Mouse (Mus musculus) adrenal gland (tissue): ENCODE data around the gene Relt.

Experiments used
- intact Hi-C: fragments of 180-260 bp; cut with DNase I; formaldehyde crosslinking; loops from one replicate; pipeline ENCODE4 v1.15.1; 2025
- long read RNA-seq, 2 experiments: library from polyadenylated mRNA; unstranded; transcript quantifications; one replicate each; pipeline ENCODE4 v2.0.0; 2020; ENCODE audit warnings: borderline replicate concordance in 1 of 2; ENCODE audit not compliant: insufficient replicate concordance in 1 of 2

Gene Relt
- long read RNA-seq, experiment 1, partial matches to known transcripts: 1 of 2 reads
- long read RNA-seq, experiment 1, other reads (novel, unspliced or antisense): 1 of 2 reads
- long read RNA-seq, experiment 2, partial matches to known transcripts: 0 of 1 reads
- long read RNA-seq, experiment 2, other reads (novel, unspliced or antisense): 1 of 1 reads

DNA sequence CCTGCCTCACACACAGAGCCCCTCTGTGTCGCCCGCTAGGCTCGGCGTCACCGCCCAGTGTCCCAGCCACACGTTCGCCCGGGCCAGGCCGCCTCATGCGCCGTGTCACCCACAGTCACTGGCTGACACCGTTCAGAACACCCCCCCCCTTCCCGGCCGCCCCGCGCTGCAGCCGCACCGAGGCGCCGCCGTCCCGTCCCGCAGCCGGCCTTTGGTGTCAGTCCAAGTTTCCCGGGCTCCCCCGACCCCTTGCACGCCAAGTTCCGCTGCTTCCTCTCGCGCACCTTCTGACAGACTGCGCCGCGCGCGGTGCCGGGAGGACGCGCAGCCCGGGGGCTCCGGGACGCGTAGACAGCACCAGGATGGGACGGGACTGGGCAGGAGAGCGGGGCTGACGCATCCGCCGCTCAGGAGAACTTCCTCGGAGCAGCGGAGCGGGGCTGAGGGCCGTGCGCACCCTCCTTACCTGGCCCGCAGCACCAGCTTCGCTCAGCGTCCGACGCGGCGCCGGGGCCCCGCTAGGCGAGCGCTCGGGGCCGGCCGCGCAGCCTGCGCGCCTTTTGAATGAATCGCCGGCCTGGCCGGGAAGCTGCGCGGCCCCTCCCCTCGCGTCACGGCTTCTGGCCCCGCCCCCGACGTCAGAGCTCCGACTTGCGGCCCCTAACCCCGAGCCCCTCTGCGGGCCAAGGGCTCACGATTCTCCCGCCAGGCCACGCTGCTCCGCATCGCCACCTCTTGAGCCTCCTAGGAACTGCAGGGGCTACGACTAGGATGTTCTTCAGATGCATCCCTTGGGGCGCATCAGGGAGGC is at the start of gene Relt:
Gene Relt, minus strand, starts transcription at position 619 of the 811 bp plus-strand sequence.
- intact Hi-C loops: no loop called here

DNA sequence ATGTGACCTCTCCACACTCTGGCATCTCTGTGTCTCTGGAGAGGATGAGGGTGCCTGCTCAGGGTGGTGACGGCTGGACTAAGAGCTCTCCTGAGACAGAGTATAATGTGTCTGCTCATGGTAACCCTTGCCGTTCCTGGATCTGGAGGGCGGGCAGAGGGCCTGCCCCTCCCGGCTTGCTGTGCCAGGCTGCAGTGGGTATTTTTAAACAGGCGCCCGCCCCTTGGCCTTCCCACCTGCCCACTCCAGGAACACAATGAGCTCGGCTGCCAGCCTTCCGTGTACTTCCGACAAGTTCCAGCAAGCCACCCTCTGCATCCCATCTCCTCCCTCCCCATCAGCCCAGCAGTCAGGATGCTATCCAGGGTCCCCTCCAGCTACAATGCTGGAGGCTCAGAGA is 48.5 kb upstream of the Relt start:
- intact Hi-C loops: no loop called here

DNA sequence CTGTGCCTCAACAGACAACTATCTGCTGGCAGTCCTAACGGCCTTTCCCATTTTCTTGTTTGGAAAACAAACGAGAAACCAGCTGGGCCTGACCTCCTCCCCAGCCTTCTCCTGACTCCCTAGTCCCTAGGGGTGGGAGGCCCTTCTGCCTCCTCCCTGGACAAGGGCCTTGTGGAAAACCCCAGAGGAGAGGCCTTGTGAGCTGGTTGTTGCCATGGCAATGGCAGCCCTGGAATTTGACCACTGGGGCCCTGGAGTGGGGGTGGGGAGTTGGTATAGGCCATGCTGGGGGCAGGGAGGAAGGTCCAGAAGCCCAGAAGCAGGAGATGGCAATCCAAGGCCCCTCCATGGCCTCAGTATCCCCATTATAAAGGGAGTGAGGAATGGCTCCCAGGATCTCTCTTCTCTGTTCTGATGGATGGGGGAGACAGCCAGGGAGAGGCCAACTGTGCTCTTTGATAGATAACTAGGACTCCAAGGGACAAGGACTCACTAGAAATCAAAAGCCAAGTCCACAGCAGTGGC is 48.1 kb upstream of the Relt start:
- intact Hi-C loops: no loop called here

DNA sequence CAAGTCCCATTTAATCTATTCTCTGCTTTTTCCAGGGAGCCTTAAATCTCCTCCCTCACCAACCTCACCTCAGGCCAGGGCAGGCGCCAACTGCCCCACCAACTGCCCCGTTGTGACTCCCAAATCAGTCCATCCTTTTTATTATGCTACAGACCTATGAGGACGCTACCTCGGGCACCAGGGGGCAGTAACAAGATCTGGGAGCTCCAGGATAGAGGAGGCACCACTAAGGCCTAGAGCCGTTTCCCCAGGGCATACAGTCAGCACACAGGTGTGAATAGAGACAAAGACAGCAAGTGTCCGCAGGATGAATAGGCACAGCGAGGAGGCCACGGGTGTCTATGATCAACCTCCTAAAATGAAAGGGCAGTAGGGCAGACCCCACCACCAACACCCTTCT is 45.3 kb upstream of the Relt start:
- intact Hi-C loops: loop anchor here (2.0 to 10.0 kb wide), 4 partner anchors 22 to 146 kb away; no protein-coding TSS in a partner anchor

DNA sequence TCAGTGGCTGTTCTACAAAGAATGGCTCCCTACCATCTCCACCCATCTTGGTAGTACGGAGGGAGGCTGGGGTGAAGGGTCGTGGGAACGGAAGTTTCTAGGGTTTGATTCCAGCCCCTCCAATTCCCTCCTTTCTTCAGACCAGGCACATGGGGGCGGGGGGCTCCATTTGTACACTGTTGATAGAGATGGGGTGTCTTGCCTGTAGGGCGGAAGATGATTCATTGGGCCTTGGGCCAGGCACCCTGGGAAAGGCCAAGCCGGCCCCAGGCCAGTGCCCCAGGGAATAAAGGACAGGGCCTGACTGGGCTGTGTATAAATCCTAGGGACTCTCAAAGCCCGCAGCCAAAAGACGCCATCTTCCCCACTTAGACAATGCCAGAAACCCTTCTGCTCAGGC is 44.8 kb upstream of the Relt start:
- intact Hi-C loops: loop anchor here (2.0 to 10.0 kb wide), 4 partner anchors 23 to 147 kb away; no protein-coding TSS in a partner anchor

DNA sequence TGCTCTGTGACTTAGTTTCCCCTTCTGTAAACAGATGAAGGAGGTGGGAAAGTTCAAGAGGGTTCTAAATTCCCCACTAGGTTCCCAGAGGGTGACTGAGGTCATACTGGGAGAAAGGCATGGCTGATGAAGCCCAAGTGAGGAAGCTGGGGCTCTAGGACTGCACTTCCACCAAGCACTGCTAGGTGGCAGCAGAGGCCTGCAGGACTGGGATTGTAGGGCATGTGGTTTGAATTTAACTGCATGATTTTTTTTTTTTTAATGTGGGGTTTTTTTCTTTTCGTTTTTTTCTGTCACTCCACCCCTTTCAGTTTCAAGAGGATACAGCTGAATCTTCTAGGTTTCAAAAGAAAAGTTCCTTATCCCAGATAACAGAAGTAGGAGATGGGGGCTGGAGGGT is 44.0 kb upstream of the Relt start:
- intact Hi-C loops: loop anchor here (5.0 to 10.0 kb wide), 3 partner anchors 35 to 148 kb away; no protein-coding TSS in a partner anchor

DNA sequence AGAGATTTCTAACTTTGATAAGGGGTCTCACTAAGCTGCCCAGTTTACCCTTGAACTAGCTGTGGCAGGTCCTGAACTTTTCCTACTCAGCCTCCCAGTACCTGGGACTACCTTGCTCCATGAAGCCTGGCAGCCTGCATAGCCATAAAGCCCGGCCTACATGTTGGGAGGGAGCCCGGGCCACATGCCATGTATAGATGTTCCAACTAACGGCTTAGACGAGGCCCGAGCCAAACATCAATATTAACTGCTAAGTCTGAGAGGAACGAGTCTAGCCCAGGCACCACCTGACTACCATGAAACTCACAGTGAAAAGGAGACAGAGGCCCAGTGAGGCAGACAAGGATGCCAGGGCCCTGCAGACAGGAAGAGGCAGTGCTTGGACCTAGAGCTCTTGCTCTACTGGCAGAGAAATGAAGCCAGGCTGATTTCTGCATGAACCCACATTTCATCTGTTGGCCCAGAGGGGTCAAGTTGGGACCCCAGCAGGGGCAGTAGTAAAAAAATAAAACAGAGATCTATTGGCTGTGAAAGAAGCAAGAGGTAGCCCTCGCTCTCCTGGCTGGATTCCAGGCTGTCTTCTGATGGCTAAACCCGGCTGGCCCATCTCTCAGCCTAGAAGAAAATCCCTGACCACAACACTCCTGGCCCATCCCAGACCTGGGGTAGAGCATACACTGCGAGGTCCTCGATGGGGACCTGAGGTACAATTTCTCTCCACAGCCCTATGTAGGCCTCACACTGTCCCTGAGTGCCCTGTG is 43.0 kb upstream of the Relt start:
- intact Hi-C loops: loop anchor here (5.0 to 10.0 kb wide), 3 partner anchors 36 to 149 kb away; no protein-coding TSS in a partner anchor

DNA sequence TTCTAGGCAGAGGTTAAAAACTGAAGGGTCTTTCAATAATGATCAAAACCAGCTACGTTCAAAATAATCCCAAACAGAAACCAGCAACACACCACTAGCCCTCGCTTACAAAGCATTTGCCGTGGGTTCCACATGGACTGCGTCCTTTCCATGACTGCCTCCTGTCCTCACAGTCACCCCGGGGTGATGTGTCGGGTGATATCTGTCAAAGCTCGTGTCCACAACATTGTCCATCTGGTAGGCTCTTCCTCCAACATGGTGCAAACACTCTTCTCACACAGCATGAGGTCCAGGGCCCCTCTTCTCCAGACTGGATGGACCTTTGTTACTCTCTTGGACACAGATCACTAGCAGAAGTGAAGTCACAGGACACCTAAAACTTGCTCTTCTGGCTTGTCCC is 41.8 kb upstream of the Relt start:
- intact Hi-C loops: loop anchor here (5.0 to 10.0 kb wide), 3 partner anchors 37 to 150 kb away; no protein-coding TSS in a partner anchor

DNA sequence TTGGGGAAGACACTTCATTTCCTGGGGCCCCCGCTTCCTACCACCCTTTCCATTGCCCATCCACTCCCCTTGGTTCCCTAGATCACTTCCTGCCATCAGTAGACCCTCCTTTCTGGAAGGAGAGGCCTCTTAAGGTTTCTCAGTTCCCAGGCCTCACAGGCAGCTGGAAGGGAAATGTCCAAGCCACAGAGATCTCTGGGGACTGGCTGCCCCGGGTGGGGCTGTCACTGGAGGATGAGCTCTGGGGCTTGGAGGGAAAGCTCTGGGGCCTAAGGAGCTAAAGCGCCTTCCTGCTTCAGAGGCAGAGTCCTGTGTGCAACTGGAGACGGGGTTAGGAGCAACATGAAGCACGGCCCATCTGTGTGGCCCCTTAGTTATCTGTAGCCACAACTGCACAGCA is 41.4 kb upstream of the Relt start:
- intact Hi-C loops: loop anchor here (5.0 to 10.0 kb wide), 3 partner anchors 38 to 150 kb away; no protein-coding TSS in a partner anchor

DNA sequence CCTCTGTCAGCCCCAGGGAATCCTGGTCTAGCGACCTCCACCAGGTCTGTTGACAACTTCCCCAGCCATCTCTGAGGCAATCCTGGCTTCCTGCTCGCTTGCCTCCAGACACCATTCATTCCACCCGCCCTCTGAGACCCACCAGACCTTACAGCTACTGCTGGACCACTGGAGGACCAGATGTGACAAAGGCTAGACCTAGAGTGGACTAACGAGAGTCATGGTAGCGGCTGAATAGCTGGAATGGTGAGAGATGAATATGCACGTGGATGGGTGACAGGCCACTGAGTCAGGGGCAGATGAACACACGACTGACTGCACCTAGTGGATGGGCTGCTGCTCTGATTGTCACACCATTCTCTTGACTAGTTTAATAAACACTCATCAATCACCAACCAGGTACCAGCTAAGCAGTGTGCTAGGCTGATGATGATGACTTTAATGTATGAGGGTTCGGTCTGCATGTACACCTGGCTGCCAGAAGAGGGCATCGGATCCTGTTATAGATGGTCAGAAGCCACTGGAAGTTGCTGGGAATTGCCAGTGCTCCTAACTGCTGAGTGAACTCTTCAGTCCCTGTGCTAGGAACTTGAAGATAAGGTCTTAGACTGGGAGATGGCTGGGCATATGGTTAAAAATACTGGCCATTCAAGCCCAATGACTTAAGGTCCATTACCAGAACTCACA is 39.3 kb upstream of the Relt start:
- intact Hi-C loops: loop anchor here (10.0 kb wide), 2 partner anchors 82 to 152 kb away; no protein-coding TSS in a partner anchor

DNA sequence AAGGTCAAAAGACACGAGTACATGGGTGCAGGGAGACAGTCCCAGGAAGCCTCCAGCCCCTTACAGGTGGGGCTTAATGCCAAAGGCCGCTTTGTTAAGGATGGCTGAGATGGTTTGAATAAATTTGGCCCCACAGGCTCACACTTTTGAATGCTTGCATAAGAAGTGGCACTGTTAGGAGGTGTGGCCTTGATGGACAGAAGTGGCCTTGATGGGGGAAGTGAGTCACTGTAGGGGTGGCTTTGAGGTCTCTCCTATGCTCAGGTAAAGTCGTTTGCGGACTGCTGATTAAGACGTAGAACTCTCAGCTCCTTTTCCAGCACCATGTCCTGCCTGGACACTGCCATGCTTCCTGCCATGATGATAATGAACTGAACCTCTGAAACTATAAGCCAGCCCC is 34.6 kb upstream of the Relt start:
- intact Hi-C loops: no loop called here

DNA sequence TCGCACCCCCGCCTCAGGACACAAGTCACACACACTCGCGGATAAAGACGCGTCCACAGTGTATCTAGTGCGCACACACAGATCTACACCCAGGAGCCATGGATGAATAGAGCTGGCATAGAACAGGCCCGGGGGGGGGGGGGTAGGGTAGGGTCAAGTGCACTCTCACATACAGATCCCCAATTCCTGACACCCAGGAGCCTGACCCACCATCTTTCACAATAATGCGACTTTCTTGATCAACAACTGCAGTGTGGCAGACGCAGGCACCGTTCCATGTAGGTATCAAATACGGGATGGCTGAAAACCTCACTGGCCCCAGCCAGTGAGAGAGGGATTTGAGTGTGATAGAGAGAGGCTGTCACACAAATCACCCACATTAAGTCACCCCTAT is 31.6 kb upstream of the Relt start:
- intact Hi-C loops: no loop called here

DNA sequence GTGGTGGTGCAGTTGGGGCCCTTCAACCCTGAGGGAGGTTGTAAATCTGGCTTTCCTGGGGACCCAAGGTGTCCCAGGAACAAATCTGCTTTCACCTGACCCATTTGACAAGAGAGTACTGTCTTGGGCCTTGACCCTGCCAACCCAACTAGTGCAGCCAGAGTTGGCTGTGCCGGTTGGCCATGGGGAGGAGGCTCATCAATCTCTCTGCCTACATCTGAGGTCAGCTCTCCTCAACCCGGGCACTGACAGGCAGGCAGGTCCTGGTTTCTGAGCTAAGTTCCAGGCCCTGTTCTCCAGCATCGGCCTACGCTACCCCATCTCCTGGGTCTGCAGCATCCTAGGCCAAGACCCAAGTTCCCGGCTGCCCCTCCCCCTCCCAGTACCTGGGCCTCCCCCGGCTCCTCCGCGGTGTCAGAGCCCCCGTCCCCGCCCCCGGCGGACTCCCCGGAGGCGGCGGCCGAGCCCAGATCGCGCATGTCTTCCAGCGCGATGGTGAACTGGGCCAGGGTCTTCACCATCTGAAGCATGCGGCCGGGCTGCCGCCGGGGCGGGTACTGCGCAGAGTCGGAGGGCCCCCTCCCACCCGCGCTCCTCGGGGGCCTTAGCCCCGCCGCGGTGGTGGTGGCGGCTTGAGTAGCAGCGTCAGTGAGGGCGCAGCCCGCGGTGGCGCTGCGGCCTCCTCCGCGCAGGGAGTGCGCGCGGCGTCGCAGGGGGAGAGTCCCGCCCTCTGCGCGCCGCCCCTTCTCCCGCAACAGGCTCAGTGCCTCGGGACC is 31.0 kb upstream of the Relt start:
- intact Hi-C loops: no loop called here

DNA sequence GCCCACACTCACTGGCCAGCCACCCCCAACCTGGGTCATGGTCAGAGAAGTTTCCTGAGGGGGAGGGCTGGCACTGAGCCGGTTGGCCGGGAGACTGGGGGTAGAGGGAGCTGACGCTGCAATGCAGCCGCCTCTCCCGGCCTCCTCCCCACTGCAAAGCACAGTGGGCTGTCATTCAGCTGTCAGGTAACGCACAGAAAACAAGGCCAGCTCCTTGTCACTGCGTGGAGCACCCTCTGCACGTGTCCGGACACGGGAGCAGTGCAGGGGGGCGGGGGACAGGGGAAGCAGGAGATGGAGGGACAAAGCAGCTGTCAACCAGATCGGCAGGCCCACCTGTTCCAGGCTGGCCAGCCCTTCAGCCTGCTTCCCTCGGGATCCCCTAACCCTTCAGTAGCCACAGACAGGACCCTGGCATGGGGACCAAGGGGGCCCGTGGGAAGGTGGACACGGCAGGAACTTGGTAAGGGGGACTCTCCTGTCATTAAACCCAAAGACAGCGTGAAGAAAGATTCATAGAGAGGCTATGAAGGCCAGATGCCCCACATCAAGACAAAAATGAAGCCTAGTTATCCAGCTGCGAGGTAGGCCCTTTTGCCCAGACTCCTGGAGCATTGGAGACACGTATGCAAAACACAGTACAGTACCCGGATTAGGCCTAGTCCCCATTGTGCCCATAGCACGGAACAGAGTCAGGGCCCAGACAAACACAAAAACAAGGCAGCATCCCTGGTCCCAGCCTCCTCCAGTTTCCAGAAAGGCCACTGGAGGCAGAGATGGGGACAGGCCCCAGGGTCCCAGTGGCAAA is 30.2 kb upstream of the Relt start:
- intact Hi-C loops: no loop called here

DNA sequence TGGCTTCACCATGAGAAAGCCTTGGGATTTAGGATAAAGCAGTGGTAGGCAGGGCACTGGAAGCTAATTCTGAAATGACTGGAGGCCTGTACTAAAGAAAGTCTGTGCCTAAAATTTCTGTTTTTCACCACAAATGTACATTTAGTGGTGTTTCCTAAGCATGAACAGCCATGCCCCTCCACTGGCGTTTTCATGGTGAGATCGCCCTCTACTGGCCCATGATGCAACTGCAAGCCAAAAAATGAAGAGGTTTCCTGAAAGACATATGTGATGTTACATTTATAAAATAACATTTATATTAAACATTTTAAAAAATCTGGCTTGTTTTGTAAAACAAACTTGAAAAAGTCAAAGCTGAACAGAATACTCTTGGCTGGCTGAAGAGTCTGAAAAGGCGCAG is 23.3 kb upstream of the Relt start:
- intact Hi-C loops: loop anchor here (5.0 kb wide), 1 partner anchor 39 kb away; no protein-coding TSS in a partner anchor

DNA sequence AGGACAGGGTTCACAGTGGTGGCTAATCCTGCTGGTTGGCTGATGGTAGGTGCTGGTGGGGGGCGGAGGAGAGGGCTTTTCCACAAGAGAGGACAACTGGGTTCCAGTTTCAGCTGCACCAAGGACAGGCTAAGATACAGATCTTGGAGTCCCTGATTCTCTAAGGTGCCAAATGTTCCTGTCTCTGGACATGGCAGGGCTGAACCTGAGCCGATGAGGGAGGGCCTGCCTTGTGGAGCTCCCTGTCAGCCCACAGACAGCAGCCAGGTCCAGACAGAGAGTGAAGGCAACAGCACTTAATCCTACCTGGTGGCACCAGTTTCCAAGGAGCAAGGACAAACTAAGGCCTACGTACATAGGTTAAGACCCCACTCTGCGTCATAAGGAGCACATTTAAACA is 21.2 kb upstream of the Relt start:
- intact Hi-C loops: no loop called here

DNA sequence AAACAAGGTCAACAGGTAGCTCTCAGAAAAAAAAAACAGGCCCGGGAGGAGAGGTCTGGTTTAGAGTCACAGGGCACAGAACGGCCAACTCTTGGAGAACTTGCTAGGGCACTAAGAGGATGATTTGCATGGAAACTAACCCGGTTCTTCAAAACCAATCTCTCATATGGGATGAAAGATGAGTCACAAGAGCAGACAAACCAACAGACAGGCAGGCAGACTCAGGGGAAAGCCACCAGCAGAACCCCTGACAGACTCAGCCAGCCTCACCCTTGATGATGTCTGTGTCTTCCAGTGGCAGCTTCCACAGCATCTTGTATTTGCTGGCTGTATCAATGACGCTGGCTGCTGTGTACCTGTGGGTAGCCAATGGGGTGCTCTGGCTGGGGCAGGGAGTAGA is 18.7 kb upstream of the Relt start:
- intact Hi-C loops: no loop called here

DNA sequence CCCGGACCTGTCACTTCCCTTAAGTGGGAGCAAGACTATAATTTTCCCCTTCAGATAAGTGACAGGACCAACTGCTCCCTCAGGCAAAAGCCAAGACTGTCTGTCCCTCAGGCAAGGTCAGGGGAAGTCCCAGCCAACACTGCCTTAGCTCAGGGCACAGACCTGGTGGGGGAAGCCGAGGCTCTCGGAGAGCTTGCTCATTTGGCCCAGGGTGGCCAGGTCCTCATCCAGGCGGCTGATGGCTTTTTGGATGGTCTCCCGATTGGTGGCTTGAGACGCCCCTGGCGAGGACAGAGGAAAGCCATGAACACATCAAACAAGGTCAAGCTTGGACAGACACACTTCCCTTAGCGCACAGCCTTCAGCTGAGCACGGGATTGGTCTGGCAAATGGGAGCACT is 18.3 kb upstream of the Relt start:
- intact Hi-C loops: no loop called here

DNA sequence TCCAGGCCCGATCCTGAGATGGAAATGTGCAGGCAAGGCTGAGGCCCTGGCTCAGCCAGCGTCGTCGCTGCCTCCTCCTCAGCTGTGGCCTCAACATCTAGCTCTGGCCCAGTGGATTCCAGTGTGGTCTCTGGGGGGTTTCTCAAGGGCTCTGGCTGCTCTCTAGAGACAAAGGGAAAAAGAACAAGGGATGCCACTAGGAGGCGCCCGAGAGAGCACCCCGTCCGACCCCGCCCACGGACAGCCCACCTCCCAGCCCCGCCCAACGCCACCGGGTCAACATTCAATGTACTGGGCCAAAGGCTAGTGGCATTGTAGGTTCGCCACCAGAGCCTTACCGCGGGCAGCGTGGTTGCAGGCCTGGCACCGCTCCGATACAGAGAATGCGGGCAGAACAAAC is 16.3 kb upstream of the Relt start:
- intact Hi-C loops: no loop called here
